Mouse (Mus musculus) heart, adult 18-20 months (tissue): ENCODE measurements at regions not wholly inside any gene's neighbourhood (a gene's known extent, or its start where the extent isn't known, plus 50 kb on each side); places are given as distances from the start of the nearest gene placed in this dataset.
A peak's percentile ranks its signal among the peaks of the same experiment; 100 is the strongest.

Experiments
- DNase-seq, 2 experiments: peaks; one replicate each; pipeline ENCODE4 v3.0.0; 2021 to 2022; ENCODE audit warnings: mixed read lengths in 1 of 2

DNA sequence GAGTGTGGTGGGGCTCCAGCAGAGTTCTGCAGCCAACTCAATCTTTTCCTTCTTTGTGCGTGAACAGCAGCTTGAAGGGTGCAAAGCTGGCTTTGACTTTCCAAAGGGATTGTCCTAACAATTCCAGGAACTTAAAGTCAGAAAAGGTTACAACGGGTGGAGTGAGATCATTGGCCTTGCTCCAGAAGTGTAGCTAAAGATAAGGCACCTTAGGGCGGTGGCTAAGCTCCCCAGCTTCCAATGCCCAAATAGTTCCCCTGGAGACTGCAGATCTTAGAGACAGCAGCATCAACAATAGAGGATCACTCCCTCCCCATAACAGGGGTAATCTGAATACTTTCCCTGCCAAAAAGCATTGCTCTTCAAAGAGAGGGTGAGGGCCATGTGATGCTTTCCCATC is 62.3 kb upstream of the Cd93 start:
- peak; percentile 63 to 84 for DNase-seq

DNA sequence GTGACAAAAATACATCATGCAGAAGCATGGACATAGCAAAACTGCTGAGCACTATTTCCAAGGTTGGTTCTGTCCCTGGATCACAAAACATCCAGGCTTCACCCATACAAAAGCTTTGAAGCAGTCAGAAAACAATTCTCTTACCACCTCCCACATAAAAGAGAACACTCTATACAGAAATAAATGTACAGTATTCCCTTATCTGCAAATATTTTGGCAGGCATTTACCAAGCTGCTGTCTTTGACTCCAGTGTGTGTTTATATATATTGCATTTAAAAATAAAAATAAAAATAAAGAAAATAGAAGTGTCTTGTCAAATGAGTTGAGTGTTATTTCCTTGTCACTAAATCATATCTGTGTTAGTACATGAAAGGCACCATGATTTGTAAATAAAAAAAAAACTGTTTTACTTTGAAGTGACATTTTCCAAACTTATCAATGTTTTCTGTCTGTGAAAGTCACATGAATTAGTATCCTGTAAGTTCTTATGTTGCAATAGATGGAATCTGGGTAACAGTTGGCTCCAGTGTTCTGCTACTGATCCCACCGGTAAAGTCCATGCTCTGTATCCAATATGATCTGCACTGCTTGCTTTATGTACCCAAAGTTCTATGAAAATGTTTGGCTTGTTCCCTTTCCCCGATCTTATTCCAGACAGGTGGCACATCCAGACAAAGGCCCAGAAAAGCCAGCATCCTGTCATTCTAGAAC is 59.9 kb upstream of the Cd93 start:
- DNase-seq: no peak

DNA sequence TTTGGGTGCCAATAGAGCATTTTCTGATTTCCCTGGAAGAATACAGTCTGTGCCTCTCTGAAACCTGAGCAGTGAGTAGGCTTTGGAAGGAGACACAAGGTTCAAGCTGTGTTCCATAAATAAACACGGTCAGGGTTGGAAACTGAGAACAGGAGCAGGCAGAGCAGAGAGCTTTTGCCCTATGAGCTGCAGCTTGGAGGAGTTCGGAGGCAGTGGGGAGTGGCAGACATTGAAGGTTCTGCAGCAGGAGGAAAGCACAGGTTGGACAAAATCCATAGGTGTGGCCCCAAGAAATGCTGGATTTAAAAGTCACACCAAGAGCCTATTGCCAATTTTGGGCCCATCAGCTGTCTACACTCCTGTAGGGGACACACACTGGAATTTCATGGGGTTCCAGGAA is 59.0 kb upstream of the Cd93 start:
- no peak for DNase-seq

DNA sequence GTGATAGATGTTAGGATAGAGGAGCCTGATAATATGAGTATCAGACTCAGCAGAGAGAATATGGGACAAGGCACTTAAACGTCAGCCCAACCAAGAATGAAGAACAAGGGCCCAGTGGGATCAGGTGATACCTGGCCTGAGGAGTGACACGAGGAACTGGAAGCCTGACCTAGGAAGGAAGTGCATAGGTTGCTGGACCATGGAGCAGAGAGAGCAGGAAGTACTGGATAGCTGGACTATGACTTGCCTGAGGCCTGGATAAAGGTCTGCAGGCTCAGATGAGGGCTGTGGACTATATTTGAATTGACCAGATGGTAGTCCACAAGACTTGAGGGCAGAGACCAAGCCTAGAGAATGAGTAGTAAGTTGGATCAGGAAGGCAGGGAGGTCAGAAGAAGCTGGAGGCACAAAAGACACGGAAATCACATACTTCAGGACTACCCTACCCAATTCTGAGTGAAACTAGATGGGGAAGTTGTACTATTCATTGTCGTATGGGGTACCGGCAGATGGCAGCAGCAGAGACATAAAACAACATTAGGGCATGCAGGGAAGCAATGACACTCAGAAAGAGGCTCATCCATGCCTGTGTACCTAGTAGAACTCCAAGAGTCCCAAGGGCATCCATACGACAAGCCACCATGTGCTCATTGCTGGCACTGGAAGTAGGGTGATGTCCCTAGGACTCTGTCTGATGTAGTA is 57.0 kb upstream of the Cd93 start:
- DNase-seq: no peak

DNA sequence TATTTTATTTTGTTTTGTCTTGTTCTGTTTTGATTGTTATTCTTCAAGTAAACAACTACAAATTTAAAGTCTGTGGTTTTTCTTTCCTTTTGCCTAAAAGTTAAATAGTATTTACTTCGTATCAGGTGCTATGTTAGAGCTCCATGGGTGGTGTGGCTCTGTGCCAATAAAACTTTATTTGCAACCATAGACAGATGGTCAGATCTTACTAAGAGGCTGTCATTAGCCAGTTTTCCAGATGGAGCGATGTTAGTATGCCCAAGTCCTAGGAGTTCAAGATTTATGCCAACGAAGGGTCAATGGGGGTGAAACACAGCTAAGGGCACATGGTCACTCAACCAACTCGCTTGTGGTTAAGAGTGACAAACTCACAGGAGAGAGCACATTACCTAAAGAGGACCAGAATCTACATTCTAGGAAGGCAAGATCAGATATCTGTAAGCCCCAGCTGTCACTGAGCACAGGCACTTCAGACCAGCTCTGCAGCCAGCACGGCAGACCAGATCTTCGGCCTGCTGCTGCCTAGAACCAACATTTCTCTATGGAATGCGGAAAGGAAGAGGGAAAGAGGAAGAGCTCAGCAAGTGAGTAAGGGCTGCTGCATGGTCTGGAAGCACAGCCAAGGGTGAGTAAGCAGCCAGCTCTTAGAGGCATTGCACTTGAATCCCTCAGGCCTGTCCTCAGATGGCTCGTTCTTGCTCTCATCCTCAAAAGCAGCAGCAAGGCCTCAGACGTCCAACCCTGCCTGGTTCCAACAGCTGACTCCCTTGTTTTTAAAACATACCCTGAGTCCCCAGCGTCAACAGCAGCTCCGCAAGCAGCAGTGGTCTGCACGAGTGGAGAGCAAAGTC is 54.3 kb upstream of the Cd93 start:
- peak; percentile 50 to 69 for DNase-seq

DNA sequence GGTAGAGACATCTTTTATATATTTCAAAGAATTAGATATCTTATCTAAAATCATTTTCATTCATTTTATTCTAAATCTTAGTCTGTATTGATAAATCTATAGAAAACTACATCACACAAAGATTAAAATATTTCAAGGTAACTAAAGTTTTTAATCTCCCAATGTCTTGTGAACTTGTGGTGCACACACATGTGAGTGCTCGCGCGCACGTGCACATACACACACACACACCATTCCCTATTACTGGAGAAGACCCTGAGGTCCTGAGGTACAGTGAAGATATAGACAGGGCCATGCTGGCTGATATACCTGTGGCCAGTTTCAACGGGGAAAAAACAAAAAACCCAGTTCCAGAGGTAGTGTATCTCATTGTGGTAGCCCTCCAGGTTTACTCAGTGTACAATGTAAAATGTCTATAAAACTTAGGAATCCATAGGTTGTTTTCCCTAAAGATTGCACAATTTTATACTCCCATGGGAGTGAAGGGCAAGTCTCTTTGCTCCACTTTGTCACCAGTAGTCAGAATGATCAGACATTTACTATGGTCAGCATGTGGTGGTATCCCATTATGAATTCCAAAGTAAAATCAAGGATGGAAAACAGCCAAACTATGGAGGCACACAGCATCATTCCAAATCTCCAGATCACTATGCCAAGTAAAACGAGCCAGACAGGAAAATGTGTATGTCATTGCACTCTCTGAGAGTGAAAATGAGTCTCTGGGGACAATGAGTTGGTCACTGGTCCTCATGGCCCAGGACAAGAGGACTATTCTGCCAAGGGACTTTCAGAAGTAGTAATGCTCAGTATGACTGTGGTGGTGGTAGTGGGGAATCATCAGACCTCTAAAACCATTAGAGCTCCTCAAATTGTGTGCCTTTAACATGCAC is 53.0 kb upstream of the Cd93 start:
- no peak for DNase-seq

DNA sequence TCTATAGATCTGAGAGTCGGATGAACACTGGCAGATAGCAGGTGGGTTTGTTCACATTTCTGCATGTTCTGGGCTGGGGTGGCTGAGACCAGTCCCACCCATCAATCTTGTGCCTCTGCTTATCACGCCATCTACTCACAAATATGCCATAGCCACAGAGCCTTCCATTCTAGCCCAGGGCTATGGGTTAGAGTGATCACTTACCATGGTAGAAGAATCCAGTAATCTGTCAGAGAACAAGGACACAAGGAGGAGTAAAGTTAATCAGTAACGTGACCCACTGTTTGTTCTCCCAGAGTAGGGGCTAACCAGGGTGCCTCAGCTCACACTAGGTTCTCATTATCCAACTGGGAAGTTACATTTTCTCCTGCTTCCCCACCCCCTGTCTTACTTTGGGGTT is 52.1 kb upstream of the Cd93 start:
- DNase-seq: no peak

DNA sequence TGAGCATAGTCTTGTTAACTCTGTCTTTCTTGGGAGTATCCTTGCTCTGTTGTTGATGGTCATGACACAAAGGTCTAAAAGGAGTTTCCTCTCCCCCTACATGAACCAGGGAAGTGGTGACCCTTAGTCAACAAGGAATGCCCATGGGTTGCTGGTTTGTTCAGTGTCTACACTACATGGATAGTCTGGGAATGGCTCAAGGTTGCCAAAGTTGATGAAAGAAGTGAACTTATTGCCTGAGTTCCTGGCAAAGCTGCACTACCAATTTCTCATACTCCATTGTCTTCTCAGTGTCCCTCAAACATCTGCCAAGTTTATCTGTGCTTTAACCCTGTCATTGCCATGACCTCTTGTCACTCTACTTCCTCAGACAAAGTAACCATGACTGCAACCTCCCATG is 49.9 kb upstream of the Cd93 start:
- no peak for DNase-seq
